Mouse (Mus musculus) embryonic fibroblast, embryonic 13.5 days (primary cell): ENCODE measurements around the gene Snrpd2.

ENCODE experiments used
- CTCF ChIP-seq: IDR thresholded peaks from 2 replicates; pipeline ENCODE4 v1.5.1; 2011; ENCODE audit warnings: mild to moderate bottlenecking, control low read depth, low read length, moderate library complexity, borderline replicate concordance; ENCODE audit not compliant: insufficient read depth
- POLR2A ChIP-seq: IDR thresholded peaks from 2 replicates; pipeline ENCODE4 v1.6.1; 2011; ENCODE audit warnings: low read depth, mild to moderate bottlenecking, control low read depth, low read length, moderate library complexity

- TF ChIP-seq POLR2A (no peak), CTCF (no peak)
These were observed 45.8 kb upstream of the Snrpd2 start for GRCm38 (mm10) chr7:19103741-19104140.
